Mouse (Mus musculus) heart, embryonic 15.5 days (tissue): ENCODE results near the gene D630039A03Rik. TPM values are rescaled to one million over a fixed set of nuclear protein-coding genes. Genes with fewer than 3 reads are reported as not detected.

ENCODE experiments used
- ATAC-seq: fragments of 200-750 bp; cut with Nextera tagmentation; replicated peaks from 2 replicates; pipeline ENCODE4 v1.8.0; 2017; ENCODE audit warnings: low read depth, moderate TSS enrichment; ENCODE audit not compliant: insufficient number of reproducible peaks, insufficient read depth, low FRiP score
- H3K27ac ChIP-seq: fragments of 300-500 bp; sonication (generic); 2 replicates; pipeline ENCODE4 v1.5.1; 2015; ENCODE audit warnings: mild to moderate bottlenecking, inconsistent platforms
- H3K27me3 ChIP-seq: fragments of 300-500 bp; sonication (generic); 2 replicates; pipeline ENCODE4 v1.6.1; 2015; ENCODE audit warnings: inconsistent platforms
- H3K36me3 ChIP-seq: fragments of 300-500 bp; sonication (generic); 2 replicates; pipeline ENCODE4 v1.6.1; 2015; ENCODE audit warnings: mild to moderate bottlenecking, inconsistent platforms
- H3K4me1 ChIP-seq: fragments of 300-500 bp; sonication (generic); replicated peaks from 2 replicates; pipeline ENCODE4 v1.6.1; 2015; ENCODE audit warnings: inconsistent platforms
- H3K4me2 ChIP-seq: fragments of 300-500 bp; sonication (generic); 2 replicates; pipeline ENCODE4 v1.6.1; 2015; ENCODE audit warnings: inconsistent platforms, mild to moderate bottlenecking, moderate library complexity
- H3K4me3 ChIP-seq: fragments of 300-500 bp; sonication (generic); 2 replicates; pipeline ENCODE4 v1.5.1; 2015; ENCODE audit warnings: mild to moderate bottlenecking, inconsistent platforms
- H3K9ac ChIP-seq: fragments of 300-500 bp; sonication (generic); 2 replicates; pipeline ENCODE4 v1.6.1; 2015; ENCODE audit warnings: mild to moderate bottlenecking, inconsistent platforms
- H3K9me3 ChIP-seq: fragments of 300-500 bp; sonication (generic); replicated peaks from 2 replicates; pipeline ENCODE4 v1.6.1; 2016; ENCODE audit warnings: inconsistent platforms
- WGBS: fragments of 180-500 bp; shearing (Covaris S2); methylation state at CpG from one replicate; pipeline ENCODE4 v1.1.7; 2015; ENCODE audit warnings: mixed read lengths; 5-methylcytosine and 5-hydroxymethylcytosine counted together
- polyA plus RNA-seq: library from polyadenylated mRNA; unstranded; fragments of >200 nt; fragmentation: Nextera tagmentation; extraction: Ambion mirVana; gene quantifications from 2 replicates; pipeline ENCODE4 v1.2.1, GENCODE M21; 2015

Gene D630039A03Rik
- polyA plus RNA-seq, 1 experiment from 2014 or later: 0.06 TPM

GRCm38 (mm10) chr4:57953796-57954195 lies 37.7 kb upstream of the D630039A03Rik start:
- Histone ChIP-seq H3K27ac (no peak overlapping the region), H3K9me3 (no peaks in the 10 kb centered on the region), H3K36me3 (peaks cover 26% of the 10 kb centered on the region), H3K27me3 (no peaks in the 10 kb centered on the region), H3K4me1 (peaks cover 29% of the 10 kb centered on the region), H3K4me2 (no peak overlapping the region), H3K4me3 (no peak overlapping the region), H3K9ac (no peak overlapping the region)
- WGBS: 87% methylated on average over 7 of the region's 7 CpGs
- no peak for ATAC-seq

GRCm38 (mm10) chr4:57952891-57953290 lies 36.8 kb upstream of the D630039A03Rik start:
- H3K4me2 ChIP-seq: no peak overlapping the region
- no peak overlapping the region for H3K4me3 ChIP-seq
- 95% methylated on average over 1 of the region's 1 CpGs for WGBS
- H3K4me1 ChIP-seq: peaks cover 27% of the 10 kb centered on the region
- no peaks in the 10 kb centered on the region for H3K9me3 ChIP-seq
- no peaks in the 10 kb centered on the region for H3K27me3 ChIP-seq
- ATAC-seq: no peak
- no peak overlapping the region for H3K27ac ChIP-seq
- peaks cover 35% of the 10 kb centered on the region for H3K36me3 ChIP-seq
- H3K9ac ChIP-seq: no peak overlapping the region

- Histone ChIP-seq H3K4me3 (no peak overlapping the region), H3K4me2 (no peak overlapping the region), H3K36me3 (peaks cover 40% of the 10 kb centered on the region), H3K9me3 (no peaks in the 10 kb centered on the region), H3K9ac (no peak overlapping the region), H3K27me3 (no peaks in the 10 kb centered on the region), H3K27ac (no peak overlapping the region), H3K4me1 (peaks cover 23% of the 10 kb centered on the region)
- 93% methylated on average over 3 of the region's 3 CpGs for WGBS
- ATAC-seq: no peak
Measured at GRCm38 (mm10) chr4:57952416-57952815, 36.3 kb upstream of the D630039A03Rik start.

GRCm38 (mm10) chr4:57949866-57950265 lies 33.8 kb upstream of the D630039A03Rik start:
- Histone ChIP-seq H3K9me3 (no peaks in the 10 kb centered on the region), H3K4me2 (no peak overlapping the region), H3K27me3 (no peaks in the 10 kb centered on the region), H3K4me3 (no peak overlapping the region), H3K9ac (no peak overlapping the region), H3K27ac (no peak overlapping the region), H3K36me3 (peaks cover 57% of the 10 kb centered on the region), H3K4me1 (peaks cover 10% of the 10 kb centered on the region)
- ATAC-seq: no peak
- 93% methylated on average over 6 of the region's 6 CpGs for WGBS

- H3K9me3 ChIP-seq: no peaks in the 10 kb centered on the region
- no peak overlapping the region for H3K9ac ChIP-seq
- no peaks in the 10 kb centered on the region for H3K4me1 ChIP-seq
- ATAC-seq: no peak
- no peak overlapping the region for H3K27ac ChIP-seq
- H3K4me2 ChIP-seq: no peak overlapping the region
- 90% methylated on average over 4 of the region's 4 CpGs for WGBS
- peaks cover 72% of the 10 kb centered on the region for H3K36me3 ChIP-seq
- H3K4me3 ChIP-seq: no peak overlapping the region
- H3K27me3 ChIP-seq: no peaks in the 10 kb centered on the region
Measured at GRCm38 (mm10) chr4:57947476-57947875, 31.4 kb upstream of the D630039A03Rik start.

- Histone ChIP-seq H3K4me3 (no peak overlapping the region), H3K9me3 (no peaks in the 10 kb centered on the region), H3K27me3 (no peaks in the 10 kb centered on the region), H3K36me3 (peaks cover 72% of the 10 kb centered on the region), H3K4me2 (no peak overlapping the region), H3K4me1 (no peaks in the 10 kb centered on the region), H3K27ac (no peak overlapping the region), H3K9ac (no peak overlapping the region)
- no peak for ATAC-seq
- WGBS: 82% methylated on average over 10 of the region's 10 CpGs
Measured at GRCm38 (mm10) chr4:57947036-57947435, 30.9 kb upstream of the D630039A03Rik start.

- Histone ChIP-seq H3K9me3 (no peaks in the 10 kb centered on the region), H3K9ac (no peak overlapping the region), H3K4me2 (no peak overlapping the region), H3K27ac (no peak overlapping the region), H3K36me3 (peaks cover 37% of the 10 kb centered on the region), H3K4me1 (no peaks in the 10 kb centered on the region), H3K4me3 (no peak overlapping the region), H3K27me3 (no peaks in the 10 kb centered on the region)
- ATAC-seq: no peak
- 72% methylated on average over 2 of the region's 2 CpGs for WGBS
Measured at GRCm38 (mm10) chr4:57942892-57943291, 26.8 kb upstream of the D630039A03Rik start.

- Histone ChIP-seq H3K27me3 (no peaks in the 10 kb centered on the region), H3K4me3 (no peak overlapping the region), H3K9me3 (no peaks in the 10 kb centered on the region), H3K36me3 (peaks cover 23% of the 10 kb centered on the region), H3K4me1 (no peaks in the 10 kb centered on the region), H3K9ac (no peak overlapping the region), H3K4me2 (no peak overlapping the region), H3K27ac (no peak overlapping the region)
- ATAC-seq: no peak
- 60% methylated on average over 4 of the region's 4 CpGs for WGBS
Measured at GRCm38 (mm10) chr4:57940631-57941030, 24.5 kb upstream of the D630039A03Rik start.

- Histone ChIP-seq H3K36me3 (no peaks in the 10 kb centered on the region), H3K27me3 (no peaks in the 10 kb centered on the region), H3K27ac (no peak overlapping the region), H3K9me3 (no peaks in the 10 kb centered on the region), H3K4me2 (no peak overlapping the region), H3K9ac (no peak overlapping the region), H3K4me1 (no peaks in the 10 kb centered on the region), H3K4me3 (no peak overlapping the region)
- 77% methylated on average over 6 of the region's 6 CpGs for WGBS
- ATAC-seq: no peak
Measured at GRCm38 (mm10) chr4:57937292-57937691, 21.2 kb upstream of the D630039A03Rik start.

GRCm38 (mm10) chr4:57934181-57934580 lies 18.1 kb upstream of the D630039A03Rik start:
- H3K4me1 ChIP-seq: no peaks in the 10 kb centered on the region
- no peak overlapping the region for H3K9ac ChIP-seq
- no peaks in the 10 kb centered on the region for H3K9me3 ChIP-seq
- H3K27ac ChIP-seq: no peak overlapping the region
- no peaks in the 10 kb centered on the region for H3K36me3 ChIP-seq
- no peaks in the 10 kb centered on the region for H3K27me3 ChIP-seq
- no peak overlapping the region for H3K4me2 ChIP-seq
- ATAC-seq: no peak
- H3K4me3 ChIP-seq: no peak overlapping the region
- 66% methylated on average over 5 of the region's 5 CpGs for WGBS

GRCm38 (mm10) chr4:57930559-57931170 lies 14.6 kb upstream of the D630039A03Rik start:
- WGBS: 63% methylated on average over 5 of the region's 5 CpGs
- Histone ChIP-seq H3K4me2 (no peak overlapping the region), H3K9ac (no peak overlapping the region), H3K27ac (no peak overlapping the region), H3K27me3 (no peaks in the 10 kb centered on the region), H3K36me3 (no peaks in the 10 kb centered on the region), H3K4me3 (no peak overlapping the region), H3K9me3 (no peaks in the 10 kb centered on the region), H3K4me1 (no peaks in the 10 kb centered on the region)
- ATAC-seq: no peak

- Histone ChIP-seq H3K27ac (no peak overlapping the region), H3K4me1 (no peaks in the 10 kb centered on the region), H3K36me3 (no peaks in the 10 kb centered on the region), H3K4me3 (no peak overlapping the region), H3K9ac (no peak overlapping the region), H3K9me3 (no peaks in the 10 kb centered on the region), H3K27me3 (no peaks in the 10 kb centered on the region), H3K4me2 (no peak overlapping the region)
- ATAC-seq: no peak
- WGBS: 26% methylated on average over 3 of the region's 3 CpGs
Measured at GRCm38 (mm10) chr4:57927464-57928205, 11.5 kb upstream of the D630039A03Rik start.
